Mouse (Mus musculus) layer of hippocampus, adult 2 months (tissue): ENCODE results near the gene Phlda1. TPM values are rescaled to one million over a fixed set of nuclear protein-coding genes. Genes with fewer than 3 reads are reported as not detected.
A peak's percentile ranks its signal among the peaks of the same experiment; 100 is the strongest.

Experiments used
- DNase-seq, 2 experiments: peaks; one replicate each; pipeline ENCODE4 v3.0.0; 2022; ENCODE audit warnings: low spot score in 2 of 2
- H3K27ac ChIP-seq: fragments of 200-600 bp; 2 replicates; pipeline ENCODE4 v1.8.1; 2022
- H3K4me3 ChIP-seq: fragments of 200-600 bp; 2 replicates; pipeline ENCODE4 v1.8.1; 2022; ENCODE audit warnings: mild to moderate bottlenecking
- CTCF ChIP-seq: fragments of 200-600 bp; conservative IDR thresholded peaks from 2 replicates; pipeline ENCODE4 v1.8.1; 2022; ENCODE audit warnings: antibody characterized with exemption, mild to moderate bottlenecking, moderate library complexity
- total RNA-seq, 2 experiments: library from RNA; stranded (reverse); gene quantifications; 2 replicates each; pipeline ENCODE4 v1.2.3; 2021

Phlda1 gene
- total RNA-seq, 2 experiments from 2014 or later = 16.7 to 18.3 TPM

DNA sequence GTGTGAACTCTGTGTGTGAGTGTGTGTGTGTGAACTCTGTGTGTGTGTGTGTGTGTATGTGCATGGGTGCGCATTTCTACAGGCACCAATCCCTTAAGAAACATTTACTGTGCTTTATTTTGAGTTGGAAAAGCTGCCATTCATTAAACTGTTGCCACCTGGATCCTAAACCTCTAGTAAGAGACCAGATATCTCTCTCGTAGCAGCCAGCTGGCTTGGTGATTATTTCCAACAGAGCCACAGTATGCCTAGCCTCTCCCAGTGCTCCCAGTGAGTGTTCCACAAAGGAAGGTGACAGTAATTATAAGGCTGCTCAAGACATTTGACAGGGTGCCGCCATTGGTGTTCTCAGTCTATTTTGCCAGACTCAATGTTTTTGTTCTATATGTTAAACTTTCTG, 14.5 kb downstream of the Phlda1 start:
- H3K27ac ChIP-seq = no peak overlapping the region
- no peak for TF ChIP-seq CTCF

DNA sequence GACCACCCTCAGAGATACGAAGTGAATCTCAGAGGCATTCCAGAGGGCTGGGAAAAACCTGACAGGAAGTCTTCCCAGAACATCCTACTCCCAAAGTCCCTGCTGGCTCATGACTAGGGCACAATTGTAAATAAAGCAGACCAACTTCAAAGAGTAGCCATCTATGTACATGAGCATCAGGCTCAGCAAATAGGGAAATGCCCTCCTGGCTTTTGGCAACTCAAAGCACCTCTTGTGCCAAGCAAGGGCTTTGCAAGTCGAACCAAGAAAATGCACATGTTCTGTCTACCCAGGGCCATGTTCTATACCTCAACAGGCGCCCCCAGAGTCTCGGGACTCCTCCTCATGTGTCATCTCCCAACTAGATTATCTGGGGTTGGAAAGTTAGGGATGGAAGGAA, 15.6 kb downstream of the Phlda1 start:
- Histone ChIP-seq H3K4me3 (no peak overlapping the region), H3K27ac (no peak overlapping the region)
- no peak for TF ChIP-seq CTCF
- DNase-seq = no peak

More for the DNA sequence above, 14.5 kb downstream of the Phlda1 start:
- no peak overlapping the region for H3K4me3 ChIP-seq
- no peak for DNase-seq

DNA sequence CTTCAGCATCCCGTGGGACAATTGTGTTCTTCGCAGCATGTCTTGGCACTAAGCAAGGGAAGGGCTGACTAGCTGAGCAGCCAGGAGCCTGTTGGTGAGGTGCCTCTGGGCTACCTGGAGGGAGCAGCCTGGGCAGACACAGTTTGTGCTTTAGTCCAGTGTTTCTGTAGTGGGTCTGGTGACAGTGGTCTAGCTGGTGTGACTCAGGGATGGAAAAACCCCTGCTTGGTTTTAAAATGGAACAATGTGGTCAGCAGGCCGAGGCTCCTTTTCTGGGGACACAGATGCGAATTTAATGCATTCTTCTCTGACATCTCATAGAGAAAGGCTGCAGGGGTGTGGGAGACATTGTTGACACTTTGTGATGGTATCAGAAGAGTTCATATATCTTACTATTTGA, 16.1 kb downstream of the Phlda1 start:
- Histone ChIP-seq H3K4me3 (no peak overlapping the region), H3K27ac (no peak overlapping the region)
- TF ChIP-seq CTCF = no peak
- no peak for DNase-seq

GRCm38 (mm10) chr10:111523894-111524293, 17.8 kb downstream of the Phlda1 start:
- no peak overlapping the region for H3K27ac ChIP-seq
- no peak for TF ChIP-seq CTCF

DNA sequence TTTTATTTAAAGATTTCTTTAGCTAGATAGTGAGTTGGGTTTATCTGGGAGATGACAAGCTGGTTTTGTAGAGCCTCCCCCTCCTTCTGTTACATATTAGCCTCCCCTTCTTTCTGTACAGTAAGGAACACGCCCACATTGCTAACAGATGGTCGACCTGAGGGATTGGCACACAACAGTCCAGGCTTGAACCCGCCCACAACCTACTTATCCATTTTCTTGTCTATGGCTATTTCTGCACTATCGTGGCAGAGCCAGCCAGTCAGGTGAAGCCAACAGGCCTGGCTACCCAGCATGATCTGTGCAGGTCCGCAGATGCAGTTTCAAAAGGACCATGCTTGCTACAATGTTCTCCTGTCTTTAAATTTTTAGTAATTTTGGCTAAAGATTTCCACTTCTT, 21.0 kb downstream of the Phlda1 start:
- Histone ChIP-seq H3K4me3 (no peak overlapping the region), H3K27ac (no peak overlapping the region)
- DNase-seq = no peak
- TF ChIP-seq CTCF = no peak

More at GRCm38 (mm10) chr10:111523894-111524293, 17.8 kb downstream of the Phlda1 start:
- DNase-seq = no peak
- no peak overlapping the region for H3K4me3 ChIP-seq

- no peak for DNase-seq
- no peak for TF ChIP-seq CTCF
- Histone ChIP-seq H3K27ac (no peak overlapping the region), H3K4me3 (no peak overlapping the region)
Observed at GRCm38 (mm10) chr10:111527613-111528012, 21.5 kb downstream of the Phlda1 start.

DNA sequence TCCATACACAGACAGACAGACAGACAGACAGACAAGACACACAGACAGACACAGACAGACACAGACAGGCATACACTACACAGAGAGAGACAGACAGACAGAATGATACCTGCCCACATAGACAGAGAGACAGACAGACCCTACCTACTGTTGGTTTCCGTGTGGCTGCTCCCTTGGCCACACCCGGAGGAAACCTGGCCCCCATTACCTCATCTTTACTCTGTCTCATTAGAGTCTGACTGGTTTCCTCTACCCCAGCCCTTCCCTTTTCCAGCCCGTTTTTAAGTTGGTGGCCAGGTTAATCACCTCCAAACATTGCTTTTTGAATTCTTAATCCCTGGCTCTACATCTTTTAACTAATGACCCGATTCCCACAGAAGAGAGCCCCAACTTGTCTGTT, 22.2 kb downstream of the Phlda1 start:
- no peak overlapping the region for H3K4me3 ChIP-seq
- no peak for DNase-seq
- no peak for TF ChIP-seq CTCF
- H3K27ac ChIP-seq = no peak overlapping the region

- H3K4me3 ChIP-seq = no peak overlapping the region
- DNase-seq = no peak
- no peak for TF ChIP-seq CTCF
- no peak overlapping the region for H3K27ac ChIP-seq
Observed at GRCm38 (mm10) chr10:111530398-111530797, 24.3 kb downstream of the Phlda1 start.

- no peak for DNase-seq
- no peak for TF ChIP-seq CTCF
- H3K4me3 ChIP-seq = no peak overlapping the region
- H3K27ac ChIP-seq = no peak overlapping the region
Observed at GRCm38 (mm10) chr10:111534691-111535090, 28.6 kb downstream of the Phlda1 start.

DNA sequence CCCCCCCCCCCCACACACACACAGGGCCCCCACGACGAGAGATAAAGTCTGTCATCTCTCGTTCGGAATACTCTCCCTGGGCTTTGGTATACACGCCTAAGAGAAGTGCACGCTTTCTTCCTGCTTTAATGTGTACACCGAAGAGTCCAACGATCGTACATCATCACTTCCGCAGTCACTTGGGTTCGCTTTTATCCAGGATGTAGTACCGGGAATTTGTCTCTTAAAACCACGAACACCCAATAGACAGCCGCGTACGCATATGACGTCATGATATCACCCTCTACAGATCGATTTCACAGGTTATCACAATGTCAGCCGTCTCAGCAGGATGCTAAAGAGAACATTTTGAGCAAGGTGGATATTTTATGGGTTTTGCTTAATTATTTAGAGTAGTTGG, 31.3 kb downstream of the Phlda1 start:
- Histone ChIP-seq H3K4me3 (no peak overlapping the region), H3K27ac (no peak overlapping the region)
- DNase-seq = no peak
- TF ChIP-seq CTCF = no peak

DNA sequence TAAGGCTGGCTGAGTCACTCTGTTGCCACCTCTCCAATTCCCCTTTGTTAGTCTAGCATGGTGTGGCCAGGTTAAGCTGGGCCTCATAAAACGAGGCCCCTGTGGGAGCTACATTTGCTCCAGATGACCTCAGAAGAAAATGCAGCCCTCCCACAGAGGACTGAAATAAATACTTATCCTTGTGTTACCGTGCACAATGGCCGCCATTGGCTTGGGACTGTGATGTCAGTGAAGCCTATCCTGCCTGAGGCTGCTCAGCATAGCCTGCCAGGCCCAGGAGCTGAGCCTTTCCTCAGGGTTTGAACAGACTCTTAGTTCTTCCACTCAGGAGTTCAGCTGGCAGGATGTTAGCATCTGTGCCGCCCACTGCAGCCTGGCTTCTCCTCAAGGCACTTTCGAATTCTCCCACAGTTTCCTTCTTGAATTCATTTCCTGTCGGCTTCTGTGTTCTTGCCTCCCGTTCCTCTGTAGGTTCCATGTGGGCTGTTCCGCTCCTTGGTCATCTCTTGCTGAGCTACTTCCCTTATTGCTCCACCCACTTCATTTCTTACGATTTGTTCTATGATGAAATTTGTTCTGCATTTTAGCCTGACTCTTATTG, 33.7 kb downstream of the Phlda1 start:
- Histone ChIP-seq H3K27ac (peak overlapping the region; percentile 67), H3K4me3 (no peak overlapping the region)
- peak in 1 of 2 experiments; percentile 55 for DNase-seq
- TF ChIP-seq CTCF = no peak

DNA sequence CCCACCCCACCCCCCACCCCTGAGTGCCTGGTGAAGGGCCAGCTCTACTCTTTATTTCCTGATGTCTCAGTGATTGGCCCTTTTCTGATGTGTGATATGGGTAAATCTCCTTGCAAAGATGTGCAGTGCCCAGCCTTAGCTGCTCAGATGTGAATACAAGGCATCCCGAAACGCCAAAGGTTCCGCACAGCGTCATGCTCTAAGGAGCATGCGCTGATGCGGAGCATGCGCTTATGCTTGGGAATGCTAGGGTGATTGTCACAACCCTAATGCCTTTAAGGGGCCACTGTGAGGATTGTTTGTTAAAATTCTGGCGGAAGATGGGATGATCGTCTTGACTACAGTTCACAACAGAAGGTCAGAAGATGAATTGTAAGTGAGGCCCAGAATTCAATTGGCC, 34.6 kb downstream of the Phlda1 start:
- TF ChIP-seq CTCF = no peak
- H3K27ac ChIP-seq = no peak overlapping the region
- H3K4me3 ChIP-seq = no peak overlapping the region
- no peak for DNase-seq

DNA sequence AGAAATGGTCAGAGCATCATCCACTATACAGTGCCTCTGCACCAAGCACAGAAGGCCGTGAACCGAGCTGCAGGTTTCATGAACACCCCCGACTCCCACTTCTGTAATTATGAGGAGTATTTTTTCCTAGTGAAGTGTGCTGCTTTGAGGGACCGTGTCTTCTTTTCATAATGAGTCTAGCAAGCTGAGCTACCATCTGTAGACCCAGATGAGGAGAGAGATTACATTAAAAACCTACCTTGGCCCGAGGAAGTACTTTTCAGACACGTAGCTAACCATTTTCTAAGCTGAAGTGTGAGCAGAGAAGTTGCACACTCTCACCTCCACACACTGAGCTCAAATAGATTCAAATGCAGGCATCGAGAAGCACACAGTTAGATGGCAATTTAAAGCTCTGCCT, 37.0 kb downstream of the Phlda1 start:
- DNase-seq = no peak
- TF ChIP-seq CTCF = no peak
- H3K27ac ChIP-seq = peak overlapping the region; percentile 49; the same call in 1 of the 2 replicates
- no peak overlapping the region for H3K4me3 ChIP-seq

DNA sequence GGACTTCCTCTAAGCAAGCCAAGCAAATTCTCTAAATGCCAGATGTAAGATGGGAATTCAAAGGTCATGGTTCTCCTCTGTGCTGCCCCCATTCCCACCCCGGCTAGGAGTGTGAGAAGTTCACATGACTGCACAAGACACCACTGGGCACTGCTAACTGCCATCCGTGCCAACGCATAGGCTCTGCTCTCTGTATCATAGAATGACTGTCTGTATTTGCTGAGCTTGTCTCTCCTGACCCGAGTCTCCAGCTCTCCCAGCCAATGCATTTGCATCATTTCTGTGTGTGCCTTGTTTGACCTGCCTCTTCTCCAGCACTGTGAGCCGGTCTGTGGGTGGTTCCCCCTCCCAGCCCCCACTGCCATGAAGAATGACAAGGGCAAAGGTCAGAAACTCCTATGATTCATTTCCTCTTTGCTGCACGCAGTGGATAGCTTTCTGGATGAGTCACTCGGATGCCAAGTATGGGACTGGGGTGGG, 37.7 kb downstream of the Phlda1 start:
- Histone ChIP-seq H3K4me3 (no peak overlapping the region), H3K27ac (peak overlapping the region; percentile 49; the same call in 1 of the 2 replicates)
- no peak for DNase-seq

More for the DNA sequence above, 37.7 kb downstream of the Phlda1 start:
- TF ChIP-seq CTCF = no peak
